Mouse (Mus musculus) brain, embryonic 14.5 days (tissue): ENCODE measurements around the gene Tmtc4. TPM values are rescaled to one million over a fixed set of nuclear protein-coding genes. Genes with fewer than 3 reads are reported as not detected.

ENCODE experiments used
- DNase-seq: peaks from one replicate; pipeline ENCODE4 v3.0.0-alpha.2; 2011; ENCODE audit warnings: low read depth
- CTCF ChIP-seq: fragments of 200-500 bp; IDR thresholded peaks from 2 replicates; pipeline ENCODE4 v1.5.1; 2012; ENCODE audit warnings: inconsistent platforms, mild to moderate bottlenecking, moderate library complexity, borderline replicate concordance; ENCODE audit not compliant: insufficient read depth, insufficient read length; ENCODE audit errors: extremely low read depth
- POLR2A ChIP-seq: fragments of 200-500 bp; IDR thresholded peaks from 2 replicates; pipeline ENCODE4 v1.6.1; 2012; ENCODE audit warnings: mild to moderate bottlenecking, inconsistent platforms, borderline replicate concordance; ENCODE audit not compliant: poor library complexity, insufficient read depth, insufficient read length, severe bottlenecking; ENCODE audit errors: extremely low read depth
- polyA plus RNA-seq: library from polyadenylated mRNA; depleted of rRNA; stranded (reverse); fragments of >200 nt; gene quantifications from 2 replicates; pipeline ENCODE4 v1.2.3, GENCODE M21; 2012

Gene Tmtc4
- polyA plus RNA-seq, 1 experiment, result 40.0 TPM

- no peak for TF ChIP-seq POLR2A
- TF ChIP-seq CTCF, result no peak
Observed at GRCm38 (mm10) chr14:122993935-122994334, 10.1 kb upstream of the Tmtc4 start.

GRCm38 (mm10) chr14:122992937-122993336 is 9.1 kb upstream of the Tmtc4 start:
- no peak for DNase-seq
- TF ChIP-seq CTCF, result no peak
- TF ChIP-seq POLR2A, result no peak

More at GRCm38 (mm10) chr14:122993935-122994334, 10.1 kb upstream of the Tmtc4 start:
- DNase-seq, result no peak

GRCm38 (mm10) chr14:122990521-122991052 is 6.8 kb upstream of the Tmtc4 start:
- DNase-seq, result no peak
- TF ChIP-seq CTCF (no peak), POLR2A (no peak)

- DNase-seq, result no peak
- TF ChIP-seq CTCF (no peak), POLR2A (no peak)
Observed at GRCm38 (mm10) chr14:122986404-122986803, 2.6 kb upstream of the Tmtc4 start.

- DNase-seq, result peak; percentile 80
- TF ChIP-seq POLR2A (peak; percentile 58), CTCF (no peak)
Observed at GRCm38 (mm10) chr14:122982571-122983225, 1.1 kb downstream of the Tmtc4 start.

GRCm38 (mm10) chr14:122981831-122982485 is 1.9 kb downstream of the Tmtc4 start:
- no peak for TF ChIP-seq CTCF
- no peak for TF ChIP-seq POLR2A
- DNase-seq, result no peak

- DNase-seq, result no peak
- TF ChIP-seq POLR2A (no peak), CTCF (no peak)
Observed at GRCm38 (mm10) chr14:122978871-122979270, 5.0 kb downstream of the Tmtc4 start.

GRCm38 (mm10) chr14:122977797-122978140 is 6.1 kb downstream of the Tmtc4 start:
- TF ChIP-seq POLR2A (no peak), CTCF (no peak)
- no peak for DNase-seq

- TF ChIP-seq POLR2A, result no peak
- TF ChIP-seq CTCF, result no peak
- DNase-seq, result peak; percentile 32
Observed at GRCm38 (mm10) chr14:122977056-122977796, 6.6 kb downstream of the Tmtc4 start.

GRCm38 (mm10) chr14:122974854-122975570 is 8.8 kb downstream of the Tmtc4 start:
- DNase-seq, result no peak
- TF ChIP-seq POLR2A (no peak), CTCF (no peak)

- no peak for DNase-seq
Observed at GRCm38 (mm10) chr14:122973091-122973490, 10.7 kb downstream of the Tmtc4 start.

GRCm38 (mm10) chr14:122968049-122968448 is 15.8 kb downstream of the Tmtc4 start:
- DNase-seq, result no peak
- no peak for TF ChIP-seq POLR2A
- no peak for TF ChIP-seq CTCF

More at GRCm38 (mm10) chr14:122973091-122973490, 10.7 kb downstream of the Tmtc4 start:
- TF ChIP-seq CTCF (no peak), POLR2A (no peak)

GRCm38 (mm10) chr14:122957941-122958340 is 25.9 kb downstream of the Tmtc4 start:
- TF ChIP-seq CTCF, result no peak
- DNase-seq, result peak; percentile 98

GRCm38 (mm10) chr14:122953331-122953730 is 30.5 kb downstream of the Tmtc4 start:
- no peak for TF ChIP-seq POLR2A
- TF ChIP-seq CTCF, result peak; percentile 64; the same call in 1 of the 2 replicates
- peak; percentile 81 for DNase-seq
